Mouse (Mus musculus): ENCODE data around the gene Nr2c2. TPM values are rescaled to one million over a fixed set of nuclear protein-coding genes. Genes with fewer than 3 reads are reported as not detected.

Gene Nr2c2
- total RNA-seq, 1 experiment from 2014 or later = 35.9 TPM

Other genes with a start within 250 kb of the Nr2c2 start
- gene Ccdc174, start 213.3 kb upstream of the Nr2c2 start, total RNA-seq (2021) = 29.1 and 34.7 TPM in 2 replicates
- gene 4930590J08Rik, start 188.6 kb upstream of the Nr2c2 start, total RNA-seq (2021) = 1.2 and 1.7 TPM in 2 replicates
- gene Fgd5, start 112.5 kb upstream of the Nr2c2 start, total RNA-seq (2021) = 21.2 and 24.7 TPM in 2 replicates
- gene Mrps25, start 92.6 kb downstream of the Nr2c2 start, total RNA-seq (2021) = 58.9 and 60.0 TPM in 2 replicates
- 21.2 and 24.1 TPM in 2 replicates for gene Rbsn, start 123.5 kb downstream of the Nr2c2 start, total RNA-seq (2021)
- gene Trh, start 153.3 kb downstream of the Nr2c2 start, total RNA-seq (2021) = not detected in 2 replicates

Data from adrenal gland, postnatal 14 days (tissue).